Mouse (Mus musculus) testis, adult 2 months (tissue): ENCODE data around the gene Cfap45.

Source experiments
- CTCF ChIP-seq: fragments of 200-500 bp; IDR thresholded peaks from 2 replicates; pipeline ENCODE4 v1.5.1; 2012; ENCODE audit warnings: low read depth, mild to moderate bottlenecking, inconsistent platforms, low read length, moderate library complexity; ENCODE audit not compliant: control insufficient read depth, insufficient read depth, insufficient replicate concordance
- POLR2A ChIP-seq: fragments of 200-500 bp; IDR thresholded peaks from 2 replicates; pipeline ENCODE4 v1.6.1; 2012; ENCODE audit warnings: low read depth, mild to moderate bottlenecking, inconsistent platforms, low read length, moderate library complexity; ENCODE audit not compliant: control insufficient read depth

DNA sequence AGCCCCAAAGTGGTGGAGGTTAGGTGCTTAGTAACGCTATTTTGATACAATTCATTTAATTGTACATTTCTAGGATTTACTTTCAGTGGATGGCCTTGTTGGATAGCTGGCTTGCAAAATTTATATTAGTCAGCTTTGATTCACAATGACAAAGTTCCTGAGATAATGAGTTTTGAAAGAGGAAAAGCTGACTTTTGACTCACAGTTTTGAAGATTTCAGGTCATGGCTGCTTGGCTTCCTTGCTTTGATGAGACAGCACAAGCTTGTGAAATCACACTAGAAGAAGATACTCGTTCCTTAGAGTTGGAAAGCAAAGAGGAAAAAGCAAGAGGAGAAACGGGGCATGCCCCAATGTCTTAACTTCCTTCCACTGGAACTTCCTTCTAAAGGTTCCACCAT lies 45.5 kb downstream of the Cfap45 start:
- TF ChIP-seq POLR2A (no peak), CTCF (no peak)
